Mouse (Mus musculus): Measurements from ENCODE around the gene 1700019N19Rik. TPM values are rescaled to one million over a fixed set of nuclear protein-coding genes. Genes with fewer than 3 reads are reported as not detected.

The 1700019N19Rik gene
- polyA plus RNA-seq, 1 experiment = not detected

DNA sequence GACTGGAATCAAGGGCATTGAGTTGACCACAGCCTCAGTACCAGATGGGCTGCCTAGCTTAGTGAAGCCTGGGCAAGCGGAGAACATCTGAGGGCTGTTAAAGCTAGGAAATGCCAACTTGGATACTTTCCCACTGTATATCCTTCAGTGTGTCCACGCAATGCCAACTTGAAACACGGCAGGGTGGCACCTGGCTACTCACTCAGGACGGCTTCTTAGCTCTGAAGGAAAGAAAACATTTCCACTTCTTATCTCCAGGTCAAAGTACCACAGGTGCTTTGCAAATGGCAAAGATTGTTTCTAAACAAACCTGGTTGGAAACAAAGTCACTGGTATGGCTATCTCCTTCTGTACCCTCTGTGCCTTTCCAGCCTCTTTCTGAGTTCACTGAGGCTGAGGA lies 35.4 kb downstream of the 1700019N19Rik start:
- TF ChIP-seq CTCF (IDR thresholded peaks at IDR 0.05; ENCODE audit: control insufficient read depth, insufficient read depth, low read length) = no peak
- no peak for TF ChIP-seq POLR2A (IDR thresholded peaks at IDR 0.05; ENCODE audit: borderline replicate concordance, control insufficient read depth, low read depth, low read length)
- Histone ChIP-seq H3K27ac (ENCODE audit: control insufficient read depth, insufficient read depth, low read depth, low read length, poor library complexity) (no peak overlapping the region), H3K4me1 (ENCODE audit: control insufficient read depth, insufficient read depth, low read length) (no peaks in the 10 kb centered on the region), H3K4me3 (replicated peaks; ENCODE audit: control insufficient read depth, low read depth, low read length) (no peak overlapping the region)
- 85% methylated on average over 4 of the region's 4 CpGs for WGBS

GRCm38 (mm10) chr19:58751504-58751903 lies 42.8 kb downstream of the 1700019N19Rik start:
- no peaks in the 10 kb centered on the region for H3K4me1 ChIP-seq (ENCODE audit: control insufficient read depth, insufficient read depth, low read length)
- no peak overlapping the region for H3K27ac ChIP-seq (ENCODE audit: control insufficient read depth, insufficient read depth, low read depth, low read length, poor library complexity)
- WGBS = 61% methylated on average over 2 of the region's 2 CpGs
- no peak for TF ChIP-seq CTCF (IDR thresholded peaks at IDR 0.05; ENCODE audit: control insufficient read depth, insufficient read depth, low read length)
- no peak for TF ChIP-seq POLR2A (IDR thresholded peaks at IDR 0.05; ENCODE audit: borderline replicate concordance, control insufficient read depth, low read depth, low read length)
- H3K4me3 ChIP-seq (replicated peaks; ENCODE audit: control insufficient read depth, low read depth, low read length) = no peak overlapping the region

- no peak overlapping the region for H3K27ac ChIP-seq (ENCODE audit: control insufficient read depth, insufficient read depth, low read depth, low read length, poor library complexity)
- 52% methylated on average over 2 of the region's 2 CpGs for WGBS
- H3K4me3 ChIP-seq (replicated peaks; ENCODE audit: control insufficient read depth, low read depth, low read length) = no peak overlapping the region
- no peak for TF ChIP-seq CTCF (IDR thresholded peaks at IDR 0.05; ENCODE audit: control insufficient read depth, insufficient read depth, low read length)
- TF ChIP-seq POLR2A (IDR thresholded peaks at IDR 0.05; ENCODE audit: borderline replicate concordance, control insufficient read depth, low read depth, low read length) = no peak
- no peaks in the 10 kb centered on the region for H3K4me1 ChIP-seq (ENCODE audit: control insufficient read depth, insufficient read depth, low read length)
These were observed 43.4 kb downstream of the 1700019N19Rik start for GRCm38 (mm10) chr19:58750822-58751221.

DNA sequence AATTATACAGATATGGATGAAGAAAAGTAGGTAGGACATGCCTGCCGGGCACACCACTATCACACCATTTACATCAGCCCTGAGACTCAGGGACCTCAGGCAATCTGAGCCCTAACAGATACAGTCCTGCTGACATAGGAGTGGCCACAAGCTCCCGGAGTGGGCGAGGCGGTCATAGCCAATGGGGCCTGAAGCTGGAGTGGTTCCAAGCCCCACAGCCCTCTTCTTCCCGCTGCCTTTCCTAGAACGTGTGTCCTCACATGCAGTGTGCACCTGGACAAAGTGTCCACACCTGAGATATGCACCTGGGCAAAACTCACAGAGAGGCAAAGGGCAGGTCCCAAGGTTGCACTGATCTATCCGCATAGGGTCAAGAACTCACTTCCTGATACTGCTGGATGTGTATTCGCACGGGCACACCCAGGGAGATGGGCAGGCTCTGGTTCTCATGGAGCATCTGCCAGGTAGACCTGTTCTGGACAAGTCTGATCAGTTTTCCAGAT lies 46.7 kb downstream of the 1700019N19Rik start:
- 81% methylated on average over 9 of the region's 9 CpGs for WGBS
- no peaks in the 10 kb centered on the region for H3K4me1 ChIP-seq (ENCODE audit: control insufficient read depth, insufficient read depth, low read length)
- TF ChIP-seq CTCF (IDR thresholded peaks at IDR 0.05; ENCODE audit: control insufficient read depth, insufficient read depth, low read length) (no peak), POLR2A (IDR thresholded peaks at IDR 0.05; ENCODE audit: borderline replicate concordance, control insufficient read depth, low read depth, low read length) (no peak)
- no peak overlapping the region for H3K4me3 ChIP-seq (replicated peaks; ENCODE audit: control insufficient read depth, low read depth, low read length)
- H3K27ac ChIP-seq (ENCODE audit: control insufficient read depth, insufficient read depth, low read depth, low read length, poor library complexity) = no peak overlapping the region

GRCm38 (mm10) chr19:58743736-58744135 lies 50.5 kb downstream of the 1700019N19Rik start:
- no peak for TF ChIP-seq CTCF (IDR thresholded peaks at IDR 0.05; ENCODE audit: control insufficient read depth, insufficient read depth, low read length)
- no peak overlapping the region for H3K27ac ChIP-seq (ENCODE audit: control insufficient read depth, insufficient read depth, low read depth, low read length, poor library complexity)
- WGBS = 14% methylated on average over 4 of the region's 4 CpGs
- H3K4me1 ChIP-seq (ENCODE audit: control insufficient read depth, insufficient read depth, low read length) = no peaks in the 10 kb centered on the region
- no peak overlapping the region for H3K4me3 ChIP-seq (replicated peaks; ENCODE audit: control insufficient read depth, low read depth, low read length)

- TF ChIP-seq POLR2A (IDR thresholded peaks at IDR 0.05; ENCODE audit: borderline replicate concordance, control insufficient read depth, low read depth, low read length) = no peak
- TF ChIP-seq CTCF (IDR thresholded peaks at IDR 0.05; ENCODE audit: control insufficient read depth, insufficient read depth, low read length) = no peak
- no peaks in the 10 kb centered on the region for H3K4me1 ChIP-seq (ENCODE audit: control insufficient read depth, insufficient read depth, low read length)
- no peak overlapping the region for H3K27ac ChIP-seq (ENCODE audit: control insufficient read depth, insufficient read depth, low read depth, low read length, poor library complexity)
- 71% methylated on average over 4 of the region's 4 CpGs for WGBS
- H3K4me3 ChIP-seq (replicated peaks; ENCODE audit: control insufficient read depth, low read depth, low read length) = no peak overlapping the region
These were observed 51.5 kb downstream of the 1700019N19Rik start for GRCm38 (mm10) chr19:58742711-58743110.

DNA sequence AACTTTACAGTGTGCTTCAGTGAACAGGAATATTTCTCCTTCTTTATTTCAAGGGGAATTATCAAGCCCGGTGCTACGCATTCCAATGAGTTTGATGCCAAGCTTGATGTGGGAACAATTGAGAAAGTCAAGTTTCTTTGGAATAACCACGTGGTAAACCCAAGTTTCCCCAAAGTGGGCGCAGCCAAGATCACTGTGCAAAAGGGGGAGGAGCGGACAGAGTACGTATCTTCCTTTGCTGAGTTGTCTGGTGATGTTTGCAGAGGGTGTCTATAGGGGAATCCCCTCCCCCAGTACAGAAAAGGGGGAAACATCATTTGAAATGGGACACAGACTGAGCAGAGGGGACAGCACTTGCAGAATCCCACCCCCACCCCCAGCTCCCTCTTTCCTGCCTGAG lies 53.2 kb downstream of the 1700019N19Rik start:
- 78% methylated on average over 6 of the region's 6 CpGs for WGBS
- H3K4me1 ChIP-seq (ENCODE audit: control insufficient read depth, insufficient read depth, low read length) = no peaks in the 10 kb centered on the region
- TF ChIP-seq POLR2A (IDR thresholded peaks at IDR 0.05; ENCODE audit: borderline replicate concordance, control insufficient read depth, low read depth, low read length) (no peak), CTCF (IDR thresholded peaks at IDR 0.05; ENCODE audit: control insufficient read depth, insufficient read depth, low read length) (no peak)
- no peak overlapping the region for H3K4me3 ChIP-seq (replicated peaks; ENCODE audit: control insufficient read depth, low read depth, low read length)
- no peak overlapping the region for H3K27ac ChIP-seq (ENCODE audit: control insufficient read depth, insufficient read depth, low read depth, low read length, poor library complexity)

- TF ChIP-seq POLR2A (IDR thresholded peaks at IDR 0.05; ENCODE audit: borderline replicate concordance, control insufficient read depth, low read depth, low read length) (no peak), CTCF (IDR thresholded peaks at IDR 0.05; ENCODE audit: control insufficient read depth, insufficient read depth, low read length) (no peak)
- H3K27ac ChIP-seq (ENCODE audit: control insufficient read depth, insufficient read depth, low read depth, low read length, poor library complexity) = no peak overlapping the region
- 76% methylated on average over 4 of the region's 4 CpGs for WGBS
- H3K4me1 ChIP-seq (ENCODE audit: control insufficient read depth, insufficient read depth, low read length) = no peaks in the 10 kb centered on the region
- no peak overlapping the region for H3K4me3 ChIP-seq (replicated peaks; ENCODE audit: control insufficient read depth, low read depth, low read length)
These were observed 56.1 kb downstream of the 1700019N19Rik start for GRCm38 (mm10) chr19:58738111-58738510.

Other genes with a start within 250 kb of the 1700019N19Rik start
- not detected in 2 replicates for gene Pnlip, start 142.0 kb downstream of the 1700019N19Rik start, polyA plus RNA-seq (2011; ENCODE audit: insufficient read depth, insufficient read length, low replicate concordance, missing spikeins)
- gene Pnliprp1, start 65.6 kb downstream of the 1700019N19Rik start, polyA plus RNA-seq (2011; ENCODE audit: insufficient read depth, insufficient read length, low replicate concordance, missing spikeins) = not detected in 2 replicates
- not detected in 2 replicates for gene Pnliprp2, start 34.7 kb downstream of the 1700019N19Rik start, polyA plus RNA-seq (2011; ENCODE audit: insufficient read depth, insufficient read length, low replicate concordance, missing spikeins)
- gene Eno4, start 149.0 kb upstream of the 1700019N19Rik start, polyA plus RNA-seq (2011; ENCODE audit: insufficient read depth, insufficient read length, low replicate concordance, missing spikeins) = not detected in 2 replicates
- 0.92 and 2.3 TPM in 2 replicates for gene Hspa12a, start 149.2 kb upstream of the 1700019N19Rik start, polyA plus RNA-seq (2011; ENCODE audit: insufficient read depth, insufficient read length, low replicate concordance, missing spikeins)